ENCODE assay signal across 8 mouse cellular contexts in the genomic region with DNA sequence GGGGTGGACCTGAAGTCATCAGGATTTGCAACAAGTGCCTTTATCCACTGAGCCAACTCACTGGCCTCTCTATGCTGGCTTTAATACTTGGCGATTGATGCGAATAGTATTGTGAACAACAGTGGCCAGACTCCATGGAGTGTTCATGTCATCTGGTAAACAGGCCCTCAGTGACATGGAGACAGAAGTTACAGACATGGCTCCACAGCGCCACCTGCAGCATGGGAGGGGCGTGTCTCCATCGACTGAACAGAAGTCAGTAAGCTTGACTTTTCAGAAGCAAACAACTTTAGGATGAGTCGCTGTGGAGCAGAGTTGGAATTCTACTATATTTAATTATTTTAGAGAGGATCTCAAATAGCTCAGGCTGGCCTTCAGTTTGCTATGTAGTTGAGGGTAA.
DNase-seq lines count a peak whose midpoint lies in the region; ATAC-seq and TF ChIP-seq lines count a peak whose summit lies in the region.

No protein-coding gene starts in this region.

- intact Hi-C loops in gastrocnemius, adult 2 months (cut with DNase I) = no loop called here
- intact Hi-C loops in gastrocnemius, postnatal 36 days (cut with DNase I) = loop anchor here (10.0 kb wide), 2 partner anchors 1232 to 1472 kb away; no protein-coding TSS in a partner anchor

- DNase-seq in gastrocnemius, adult 2 months = no peak
- no peak for DNase-seq in gastrocnemius, postnatal 36 days
- peak; percentile 75 for DNase-seq in midbrain, embryonic 11.5 days (ENCODE audit: low spot score, missing footprints)
- DNase-seq in brain, adult 2 months (ENCODE audit: low read depth, low spot score) = peak; percentile 50
- DNase-seq in liver, embryonic 14.5 days (ENCODE audit: low read depth in 3 of 3, low spot score in 3 of 3) = no peak
- DNase-seq in testis, postnatal 14 days (ENCODE audit: low spot score) = peak; percentile 40

- peak; percentile 50 for TF ChIP-seq CTCF in gastrocnemius, adult 2 months (IDR thresholded peaks at IDR 0.05)
- peak; percentile 65 for TF ChIP-seq CTCF in liver, embryonic 14.5 days (IDR thresholded peaks at IDR 0.05; ENCODE audit: low read depth)

- H3K4me1 ChIP-seq in midbrain, embryonic 11.5 days (ENCODE audit: control insufficient read depth, insufficient read depth, low read length) = no peaks in the 10 kb centered on the region
- H3K4me1 ChIP-seq in midbrain, embryonic 16.5 days (ENCODE audit: control insufficient read depth, insufficient read depth, low read length) = no peaks in the 10 kb centered on the region
- H3K4me1 ChIP-seq in liver, embryonic 14.5 days (replicated peaks; ENCODE audit: control insufficient read depth in 2 of 2, insufficient read depth in 2 of 2, low read length in 1 of 2) = no peaks in the 10 kb centered on the region

- no peak overlapping the region for H3K9ac ChIP-seq in midbrain, embryonic 11.5 days (ENCODE audit: low read length)
- no peak overlapping the region for H3K9ac ChIP-seq in midbrain, embryonic 16.5 days (ENCODE audit: low read depth, low read length)
- no peak overlapping the region for H3K9ac ChIP-seq in liver, embryonic 14.5 days (replicated peaks)

- no peaks in the 10 kb centered on the region for H3K36me3 ChIP-seq in midbrain, embryonic 11.5 days (ENCODE audit: control insufficient read depth, insufficient read depth, low read length)
- H3K36me3 ChIP-seq in midbrain, embryonic 16.5 days (ENCODE audit: control insufficient read depth, insufficient read depth, low read length) = no peaks in the 10 kb centered on the region
- no peaks in the 10 kb centered on the region for H3K36me3 ChIP-seq in liver, embryonic 14.5 days (replicated peaks; ENCODE audit: control insufficient read depth, insufficient read depth, low read depth)

- no peaks in the 10 kb centered on the region for H3K9me3 ChIP-seq in midbrain, embryonic 11.5 days (ENCODE audit: control insufficient read depth, low read length)
- no peaks in the 10 kb centered on the region for H3K9me3 ChIP-seq in midbrain, embryonic 16.5 days (replicated peaks; ENCODE audit: control insufficient read depth, low read length, poor library complexity, severe bottlenecking)
- no peaks in the 10 kb centered on the region for H3K9me3 ChIP-seq in liver, embryonic 14.5 days (ENCODE audit: control insufficient read depth, low read length)

- H3K4me2 ChIP-seq in midbrain, embryonic 11.5 days = no peak overlapping the region
- no peak overlapping the region for H3K4me2 ChIP-seq in midbrain, embryonic 16.5 days (ENCODE audit: low read length)
- no peak overlapping the region for H3K4me2 ChIP-seq in liver, embryonic 14.5 days (ENCODE audit: low read depth)

- no peak overlapping the region for H3K27ac ChIP-seq in gastrocnemius, adult 2 months
- no peak overlapping the region for H3K27ac ChIP-seq in midbrain, embryonic 11.5 days (ENCODE audit: low read depth, low read length)
- no peak overlapping the region for H3K27ac ChIP-seq in midbrain, embryonic 16.5 days (ENCODE audit: low read length)
- H3K27ac ChIP-seq in liver, embryonic 14.5 days = no peak overlapping the region

- no peak for ATAC-seq in midbrain, embryonic 11.5 days (ENCODE audit: low FRiP score)
- ATAC-seq in midbrain, embryonic 16.5 days = no peak
- no peak for ATAC-seq in liver, embryonic 14.5 days (ENCODE audit: insufficient read depth)
- ATAC-seq in frontal cortex, adult (ENCODE audit: low TSS enrichment) = no peak

- no peak for TF ChIP-seq EP300 in liver, embryonic 14.5 days (IDR thresholded peaks at IDR 0.05; ENCODE audit: low read depth)

- H3K27me3 ChIP-seq in midbrain, embryonic 11.5 days (ENCODE audit: control insufficient read depth, insufficient read depth, low read length) = no peaks in the 10 kb centered on the region
- H3K27me3 ChIP-seq in midbrain, embryonic 16.5 days (ENCODE audit: control insufficient read depth, insufficient read depth, low read depth, low read length) = no peaks in the 10 kb centered on the region
- H3K27me3 ChIP-seq in liver, embryonic 14.5 days (ENCODE audit: control insufficient read depth, insufficient read depth, low read length) = no peaks in the 10 kb centered on the region

- H3K4me3 ChIP-seq in gastrocnemius, adult 2 months = no peak overlapping the region
- no peak overlapping the region for H3K4me3 ChIP-seq in midbrain, embryonic 11.5 days (ENCODE audit: low read depth, low read length)
- H3K4me3 ChIP-seq in midbrain, embryonic 16.5 days (ENCODE audit: low read depth, low read length) = no peak overlapping the region
- no peak overlapping the region for H3K4me3 ChIP-seq in liver, embryonic 14.5 days (ENCODE audit: insufficient read depth in 1 of 2, low read depth in 2 of 2, low read length in 2 of 2)

- 71% methylated on average over 6 of the region's 6 CpGs for WGBS in midbrain, embryonic 11.5 days
- 67% methylated on average over 6 of the region's 6 CpGs for WGBS in midbrain, embryonic 16.5 days
- 57% methylated on average over 6 of the region's 6 CpGs for WGBS in liver, embryonic 14.5 days (ENCODE audit: insufficient replicate concordance)

Comparison
In these comparisons a context has a peak if more than half of its experiments do, and no peak if none do; other contexts are left out.
1. DNase-seq: peak in midbrain, embryonic 11.5 days (single experiment), brain, adult 2 months (single experiment) and testis, postnatal 14 days (single experiment); none in gastrocnemius, adult 2 months (single experiment), gastrocnemius, postnatal 36 days (0 of 2) and liver, embryonic 14.5 days (0 of 3).